Mouse (Mus musculus) heart, embryonic 13.5 days (tissue): Measurements from ENCODE around the gene Sptan1. TPM values are rescaled to one million over a fixed set of nuclear protein-coding genes. Genes with fewer than 3 reads are reported as not detected.
"Not testable (repeated sequence)": the region's sequence is repeated elsewhere in the genome, so short reads cannot be mapped to it uniquely, and the experiment has no call there.

Source experiments
- ATAC-seq: fragments of 200-750 bp; cut with Nextera tagmentation; 2 replicates; pipeline ENCODE4 v1.8.0; 2017; ENCODE audit warnings: moderate TSS enrichment; ENCODE audit not compliant: insufficient number of reproducible peaks, low FRiP score, low TSS enrichment; ENCODE audit errors: extremely low read depth
- H3K27ac ChIP-seq: fragments of 300-500 bp; sonication (generic); replicated peaks from 2 replicates; pipeline ENCODE4 v1.5.1; 2015; ENCODE audit warnings: moderate library complexity, mild to moderate bottlenecking, inconsistent platforms
- H3K27me3 ChIP-seq: fragments of 300-500 bp; sonication (generic); replicated peaks from 2 replicates; pipeline ENCODE4 v1.6.1; 2015; ENCODE audit warnings: mild to moderate bottlenecking, inconsistent platforms
- H3K36me3 ChIP-seq: fragments of 300-500 bp; sonication (generic); 2 replicates; pipeline ENCODE4 v1.6.1; 2015; ENCODE audit warnings: mild to moderate bottlenecking, inconsistent platforms
- H3K4me1 ChIP-seq: fragments of 300-500 bp; sonication (generic); 2 replicates; pipeline ENCODE4 v1.6.1; 2015; ENCODE audit warnings: inconsistent platforms
- H3K4me2 ChIP-seq: fragments of 300-500 bp; sonication (generic); 2 replicates; pipeline ENCODE4 v1.6.1; 2015; ENCODE audit warnings: inconsistent platforms, mild to moderate bottlenecking, moderate library complexity
- H3K4me3 ChIP-seq: fragments of 300-500 bp; sonication (generic); 2 replicates; pipeline ENCODE4 v1.5.1; 2015; ENCODE audit warnings: moderate library complexity, mild to moderate bottlenecking, inconsistent platforms
- H3K9ac ChIP-seq: fragments of 300-500 bp; sonication (generic); 2 replicates; pipeline ENCODE4 v1.6.1; 2015; ENCODE audit warnings: inconsistent platforms, mild to moderate bottlenecking, moderate library complexity
- H3K9me3 ChIP-seq: fragments of 300-500 bp; sonication (generic); 2 replicates; pipeline ENCODE4 v1.6.1; 2016; ENCODE audit warnings: inconsistent platforms
- WGBS: fragments of 180-500 bp; shearing (Covaris S2); methylation state at CpG from one replicate; pipeline ENCODE4 v1.1.7; 2015; ENCODE audit warnings: mixed read lengths; 5-methylcytosine and 5-hydroxymethylcytosine counted together
- polyA plus RNA-seq: library from polyadenylated mRNA; unstranded; fragments of >200 nt; fragmentation: Nextera tagmentation; extraction: Ambion mirVana; gene quantifications from 2 replicates; pipeline ENCODE4 v1.2.1, GENCODE M21; 2015

Sptan1 gene
- polyA plus RNA-seq, 1 experiment from 2014 or later: 89.5 TPM

DNA sequence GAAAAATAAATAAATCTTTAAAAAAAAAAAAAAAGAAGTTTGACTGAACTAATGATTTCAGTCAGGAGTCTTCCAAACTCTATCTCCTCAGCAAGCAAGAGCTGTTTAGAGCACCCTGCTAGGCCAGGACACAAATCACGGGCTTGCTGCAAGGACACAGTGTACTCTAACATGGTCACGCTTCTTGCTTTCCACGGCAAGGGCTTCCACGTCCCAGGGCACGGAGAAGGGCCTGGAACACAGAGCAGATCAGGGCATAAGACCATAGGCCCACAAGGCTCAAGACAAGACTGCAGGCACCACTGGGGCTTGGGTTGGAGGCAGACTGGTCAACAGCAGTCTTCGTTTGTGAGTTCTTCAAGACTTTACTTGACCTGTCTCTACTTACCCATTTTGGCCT lies 81.8 kb downstream of the Sptan1 start:
- 91% methylated on average over 6 of the region's 6 CpGs for WGBS
- no peak for ATAC-seq
- H3K4me3 ChIP-seq: no peak overlapping the region
- H3K9ac ChIP-seq: no peak overlapping the region
- no peak overlapping the region for H3K27ac ChIP-seq
- peaks cover 10% of the 10 kb centered on the region; the same call in 1 of the 2 replicates for H3K36me3 ChIP-seq
- H3K9me3 ChIP-seq: no peaks in the 10 kb centered on the region
- no peak overlapping the region for H3K4me2 ChIP-seq
- H3K4me1 ChIP-seq: peaks cover 13% of the 10 kb centered on the region
- no peaks in the 10 kb centered on the region; the same call in 1 of the 2 replicates for H3K27me3 ChIP-seq

DNA sequence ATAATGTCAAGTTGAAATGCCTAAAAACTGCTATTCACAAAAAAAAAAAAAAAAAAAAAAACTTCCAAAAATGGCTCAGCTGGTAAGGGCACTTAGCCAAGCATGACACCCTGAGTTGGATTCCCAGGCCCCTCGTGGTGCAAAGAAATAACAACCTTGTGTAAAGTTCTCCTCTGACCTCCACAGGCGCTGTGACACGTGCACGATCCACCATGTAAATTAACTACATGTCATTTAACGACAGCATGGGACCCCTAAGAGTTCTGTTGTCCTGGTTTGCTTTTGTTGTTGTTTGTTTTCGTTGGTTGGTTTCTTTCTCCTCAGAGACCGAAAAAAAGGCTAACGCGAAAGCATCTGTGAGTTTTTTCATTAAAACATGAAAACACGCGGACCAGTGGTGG lies 82.7 kb downstream of the Sptan1 start:
- H3K27ac ChIP-seq: peak overlapping the region; percentile 94
- H3K9ac ChIP-seq: peak overlapping the region; percentile 88
- 57% methylated on average over 11 of the region's 11 CpGs for WGBS
- H3K36me3 ChIP-seq: peaks cover 10% of the 10 kb centered on the region; the same call in 1 of the 2 replicates
- H3K4me3 ChIP-seq: peak overlapping the region; percentile 76
- H3K27me3 ChIP-seq: no peaks in the 10 kb centered on the region; the same call in 1 of the 2 replicates
- no peaks in the 10 kb centered on the region for H3K9me3 ChIP-seq
- ATAC-seq: no peak
- H3K4me2 ChIP-seq: peak overlapping the region; percentile 79
- peaks cover 7% of the 10 kb centered on the region for H3K4me1 ChIP-seq

DNA sequence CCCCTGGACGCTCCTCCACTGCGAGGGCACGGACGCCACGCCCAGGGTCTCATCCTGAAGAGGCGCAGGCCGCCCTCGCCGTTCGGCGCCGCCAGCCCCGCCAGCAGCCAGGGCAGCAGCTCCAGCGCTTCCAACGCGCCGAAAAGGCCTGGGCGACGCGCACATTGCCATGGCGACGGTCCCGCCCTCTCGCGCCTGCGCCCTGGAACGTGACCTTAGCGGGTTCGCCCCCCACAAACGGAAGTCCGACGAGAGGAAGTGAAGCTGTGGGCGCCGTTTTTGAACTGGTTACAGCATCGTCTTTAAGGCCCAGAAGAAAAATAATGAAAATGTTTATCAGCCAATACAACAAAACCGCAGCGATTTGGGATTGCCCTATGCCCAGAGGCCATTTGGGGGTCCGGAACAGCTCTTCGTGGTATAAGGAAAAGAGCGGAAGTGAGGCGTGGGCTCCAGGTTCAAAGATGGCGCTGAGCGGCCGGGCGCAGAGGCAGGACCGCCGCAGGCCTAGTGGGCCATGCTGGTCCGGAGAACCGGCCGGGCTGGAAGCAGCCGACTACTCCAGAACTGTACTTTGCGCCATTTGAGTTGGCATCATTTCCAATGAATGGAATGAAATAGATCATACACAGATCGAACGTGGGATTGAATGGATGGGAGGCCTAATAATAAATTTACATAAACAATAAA lies 83.5 kb downstream of the Sptan1 start, which contains the start of gene Wdr34:
TSS of gene Wdr34 (minus strand) at position 183 of the 690 bp plus-strand sequence.
- ATAC-seq: peak; percentile 93
- 1% methylated on average over 54 of the region's 54 CpGs for WGBS
- Histone ChIP-seq H3K4me2 (peak within 1 kb of the TSS; percentile 79), H3K4me1 (peaks cover 7% of the 10 kb centered on the region), H3K4me3 (peak within 1 kb of the TSS; percentile 76), H3K27ac (peak within 1 kb of the TSS; percentile 94), H3K9me3 (no peaks in the 10 kb centered on the region), H3K36me3 (peaks cover 10% of the 10 kb centered on the region; the same call in 1 of the 2 replicates), H3K27me3 (peaks cover 5% of the 10 kb centered on the region; the same call in 1 of the 2 replicates), H3K9ac (peak within 1 kb of the TSS; percentile 88)

DNA sequence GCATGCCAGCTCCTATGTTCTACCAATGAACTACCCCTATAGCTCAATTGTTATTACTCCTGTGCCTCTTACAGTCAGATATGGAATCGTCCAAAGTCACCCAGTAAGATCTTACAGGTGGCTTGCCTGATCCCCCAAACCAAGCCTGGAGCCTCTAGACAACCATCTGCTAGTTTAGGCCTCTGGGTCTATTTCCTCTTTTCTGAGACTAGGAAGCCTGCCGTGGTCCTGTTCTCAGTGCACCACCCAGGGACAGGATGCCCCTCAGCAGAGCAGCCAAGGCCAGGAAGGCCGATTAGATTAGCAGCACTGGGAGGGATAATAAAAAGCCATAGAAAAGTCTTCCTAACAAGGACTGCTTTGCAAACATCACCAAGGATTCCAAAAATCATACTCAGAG lies 84.5 kb downstream of the Sptan1 start:
- H3K27ac ChIP-seq: peak overlapping the region; percentile 94; the same call in 1 of the 2 replicates
- WGBS: 76% methylated on average over 3 of the region's 3 CpGs
- H3K4me1 ChIP-seq: peaks cover 7% of the 10 kb centered on the region
- no peak for ATAC-seq
- no peaks in the 10 kb centered on the region for H3K9me3 ChIP-seq
- H3K27me3 ChIP-seq: peaks cover 7% of the 10 kb centered on the region; the same call in 1 of the 2 replicates
- no peak overlapping the region for H3K4me2 ChIP-seq
- H3K36me3 ChIP-seq: peaks cover 10% of the 10 kb centered on the region; the same call in 1 of the 2 replicates
- no peak overlapping the region for H3K4me3 ChIP-seq
- H3K9ac ChIP-seq: no peak overlapping the region

DNA sequence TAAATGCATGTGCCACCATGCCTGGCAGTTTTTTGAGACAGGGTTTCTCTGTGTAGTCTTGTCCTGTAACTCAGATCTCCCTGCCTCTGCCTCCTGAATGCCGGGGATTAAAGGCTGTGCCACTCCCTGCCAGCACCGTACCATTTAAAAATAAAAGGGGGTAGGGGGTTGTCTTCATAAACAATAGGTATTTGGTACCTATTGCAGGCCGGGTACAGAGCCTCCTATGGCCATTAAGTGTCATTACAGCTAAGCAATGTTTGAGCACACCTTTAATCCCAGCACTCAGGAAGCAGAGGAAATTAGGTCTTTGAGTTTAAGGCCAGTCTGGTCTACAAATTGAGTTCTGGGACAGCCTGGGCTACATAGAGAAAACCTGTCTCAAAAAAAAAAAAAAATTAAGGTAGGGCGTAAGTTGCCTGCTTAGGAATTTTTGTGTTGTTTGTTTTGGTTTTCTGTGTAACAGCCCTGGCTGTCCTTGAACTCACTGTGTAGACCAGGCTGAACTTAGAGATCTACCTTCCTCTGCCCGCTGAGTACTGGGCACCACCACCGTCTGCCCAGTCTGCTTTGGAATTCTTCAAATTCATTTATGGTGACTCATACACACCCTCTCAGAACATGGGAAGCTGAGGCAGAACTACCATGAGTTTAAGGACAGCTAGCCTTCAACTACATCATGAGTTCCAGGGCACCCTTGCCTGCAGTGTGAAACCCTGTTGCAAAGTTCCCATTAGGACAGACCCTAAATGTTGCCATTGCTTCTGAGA lies 86.8 kb downstream of the Sptan1 start:
- Histone ChIP-seq H3K27ac (no peak overlapping the region), H3K4me1 (peaks cover 10% of the 10 kb centered on the region), H3K9ac (no peak overlapping the region), H3K9me3 (no peaks in the 10 kb centered on the region), H3K27me3 (peaks cover 7% of the 10 kb centered on the region; the same call in 1 of the 2 replicates), H3K36me3 (no peaks in the 10 kb centered on the region), H3K4me3 (no peak overlapping the region), H3K4me2 (no peak overlapping the region)
- ATAC-seq: no peak
- 37% methylated on average over 6 of the region's 6 CpGs for WGBS

DNA sequence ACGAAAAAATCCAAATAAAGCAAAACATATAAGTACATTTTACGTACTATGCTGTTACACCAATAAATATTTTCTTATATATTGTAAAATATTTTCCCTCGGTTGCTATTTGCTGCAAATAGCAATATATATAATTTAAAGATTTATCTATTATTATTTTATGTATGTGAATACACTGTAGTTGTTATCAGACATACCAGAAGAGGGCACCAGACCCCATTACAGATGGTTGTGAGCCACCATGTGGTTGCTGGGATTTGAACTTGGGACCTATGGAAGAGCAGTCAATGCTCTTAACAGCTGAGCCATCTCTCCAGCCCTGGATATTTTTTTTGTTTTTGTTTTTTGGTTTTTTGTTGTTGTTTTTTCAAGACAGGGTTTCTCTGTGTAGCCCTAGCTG lies 90.0 kb downstream of the Sptan1 start:
- not testable (repeated sequence) for ATAC-seq, H3K4me3 ChIP-seq, H3K4me1 ChIP-seq, H3K27ac ChIP-seq, H3K9me3 ChIP-seq, H3K9ac ChIP-seq, H3K36me3 ChIP-seq, H3K27me3 ChIP-seq, H3K4me2 ChIP-seq
- WGBS: 90% methylated on average over 3 of the region's 3 CpGs

DNA sequence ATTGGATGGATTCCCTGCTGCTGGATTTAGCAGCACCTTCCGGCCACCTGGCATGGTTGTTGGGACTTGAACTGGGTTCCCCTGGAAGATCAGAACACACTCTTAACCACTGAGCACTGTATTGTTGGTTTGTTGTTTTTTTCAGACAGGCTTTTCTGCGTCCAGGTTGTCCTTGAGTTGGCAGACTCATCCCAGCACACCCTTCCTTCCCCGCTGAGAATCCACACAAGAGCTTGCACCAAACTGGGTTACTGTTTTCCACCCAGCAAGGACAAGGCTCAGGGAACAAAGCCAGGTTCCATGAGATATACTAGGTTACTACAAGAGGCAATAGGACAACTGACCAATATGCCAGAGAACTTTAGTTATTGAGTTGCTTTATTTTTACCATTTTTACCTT lies 91.4 kb downstream of the Sptan1 start:
- H3K9me3 ChIP-seq: no peaks in the 10 kb centered on the region
- 81% methylated on average over 3 of the region's 3 CpGs for WGBS
- no peak overlapping the region for H3K27ac ChIP-seq
- 0 out of 2 replicates have a peak, but pooled peaks cover 7% of the 10 kb centered on the region for H3K27me3 ChIP-seq
- H3K9ac ChIP-seq: no peak overlapping the region
- no peak overlapping the region for H3K4me2 ChIP-seq
- no peak overlapping the region for H3K4me3 ChIP-seq
- peaks cover 12% of the 10 kb centered on the region for H3K4me1 ChIP-seq
- ATAC-seq: no peak
- H3K36me3 ChIP-seq: no peaks in the 10 kb centered on the region

DNA sequence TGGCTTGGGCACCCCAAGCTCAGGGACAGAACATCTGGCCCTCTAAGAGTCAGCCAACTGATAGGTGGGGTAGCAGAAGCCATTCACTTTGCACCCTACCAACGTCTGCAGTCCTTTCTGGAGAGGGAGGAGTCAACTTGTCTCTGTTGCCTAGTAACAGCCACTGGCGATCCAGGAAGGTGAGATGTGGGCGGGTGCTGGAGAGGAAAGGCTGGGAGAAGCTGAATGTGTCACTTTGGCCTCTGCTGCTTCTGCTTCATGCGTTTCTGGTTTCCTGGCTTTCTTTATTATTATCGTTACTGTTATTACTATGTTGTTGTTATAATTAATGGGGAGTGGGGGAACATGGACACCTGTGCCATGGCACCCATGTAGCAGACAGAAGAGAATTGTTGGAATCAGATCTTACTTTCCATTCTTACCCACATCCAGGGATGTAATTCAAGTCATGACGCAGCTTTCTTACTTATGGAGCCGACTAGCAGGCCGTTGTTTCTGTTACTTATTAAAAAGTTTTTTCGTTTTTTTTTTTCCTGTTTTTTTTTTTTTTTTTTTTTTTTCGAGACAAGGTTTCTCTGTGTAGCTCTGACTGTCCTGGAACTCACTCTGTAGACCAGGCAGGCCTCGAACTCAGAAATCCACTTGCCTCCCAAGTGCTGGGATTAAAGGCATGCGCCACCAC lies 92.0 kb downstream of the Sptan1 start, which contains the start of gene Set:
TSS of gene Set (plus strand) at position 156 of the 682 bp plus-strand sequence.
- H3K36me3 ChIP-seq: no peaks in the 10 kb centered on the region
- ATAC-seq: no peak
- H3K9me3 ChIP-seq: no peaks in the 10 kb centered on the region
- 0 out of 2 replicates have a peak, but pooled peaks cover 7% of the 10 kb centered on the region for H3K27me3 ChIP-seq
- no peak within 1 kb of the TSS for H3K4me2 ChIP-seq
- no peak within 1 kb of the TSS for H3K27ac ChIP-seq
- H3K4me3 ChIP-seq: no peak within 1 kb of the TSS
- peaks cover 12% of the 10 kb centered on the region for H3K4me1 ChIP-seq
- WGBS: 46% methylated on average over 11 of the region's 12 CpGs
- H3K9ac ChIP-seq: no peak within 1 kb of the TSS

DNA sequence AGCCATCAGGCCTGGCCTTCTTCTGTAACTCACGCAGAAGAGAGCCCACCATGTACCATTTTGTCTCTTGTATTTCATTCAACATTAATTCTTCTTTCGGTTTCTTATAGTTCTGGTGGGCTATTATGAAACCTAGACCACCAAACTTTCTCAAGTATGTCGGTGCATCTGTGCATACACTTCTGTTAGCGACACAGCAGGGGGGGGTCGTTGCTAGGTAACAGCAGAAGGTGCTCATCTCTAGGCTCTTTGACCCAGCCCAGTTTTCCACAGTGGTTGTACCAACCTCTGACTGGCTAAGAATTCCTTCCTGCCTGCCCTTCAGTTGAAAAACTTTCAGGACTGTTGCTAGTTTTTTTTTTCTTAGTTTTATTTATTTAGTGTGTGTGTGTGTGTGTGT lies 93.1 kb downstream of the Sptan1 start:
- WGBS: 56% methylated on average over 5 of the region's 5 CpGs
- H3K36me3 ChIP-seq: no peaks in the 10 kb centered on the region

DNA sequence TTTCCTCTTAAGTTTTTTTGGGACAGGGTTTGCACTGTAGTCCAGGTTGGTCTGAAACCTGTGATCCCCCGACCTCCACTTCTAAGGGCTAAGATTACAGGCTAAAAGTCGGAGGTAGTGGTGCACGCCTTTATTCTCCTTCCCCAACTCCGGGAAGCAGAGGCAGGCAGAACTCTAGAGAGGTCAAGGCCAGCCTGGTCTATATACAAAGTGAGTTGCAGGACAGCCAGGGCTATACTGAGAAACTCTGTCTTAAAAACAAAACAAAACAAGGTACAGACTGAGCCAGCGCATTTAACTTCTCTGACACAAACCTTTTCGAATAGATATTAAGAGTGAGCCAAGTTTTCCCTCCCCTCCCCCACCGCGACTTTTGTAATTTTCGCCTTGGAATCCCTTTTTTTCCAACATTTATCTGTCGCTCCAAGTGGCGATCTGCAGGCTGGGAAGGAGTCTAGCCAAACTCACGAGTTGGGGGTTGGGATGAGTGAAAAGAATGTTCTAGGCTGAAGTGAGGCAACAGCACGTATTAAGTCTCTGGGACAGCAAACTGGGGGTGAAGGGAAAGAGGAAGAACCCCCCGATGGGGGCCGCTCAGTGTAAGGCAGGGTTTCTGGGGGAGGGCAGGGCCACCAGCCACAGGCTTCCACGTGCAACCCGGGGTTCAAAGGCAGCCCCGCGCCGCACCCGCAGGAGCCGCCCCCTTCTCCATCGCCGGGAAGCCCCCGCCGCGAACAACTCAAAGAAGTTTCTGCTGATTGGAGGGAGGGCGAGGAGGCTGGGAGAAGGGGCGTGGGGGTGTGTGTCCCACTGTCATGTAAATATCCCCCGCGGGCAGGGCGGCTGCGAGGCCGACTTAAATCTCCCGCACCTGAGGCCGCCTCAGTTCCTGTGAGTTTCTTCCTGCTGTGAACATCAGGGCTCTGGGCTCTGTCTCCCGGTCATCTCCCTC lies 96.1 kb downstream of the Sptan1 start:
- ATAC-seq: no peak
- H3K4me3 ChIP-seq: peak overlapping the region; percentile 69
- no peaks in the 10 kb centered on the region for H3K9me3 ChIP-seq
- H3K4me2 ChIP-seq: peak overlapping the region; percentile 80
- WGBS: 7% methylated on average over 37 of the region's 37 CpGs
- H3K9ac ChIP-seq: peak overlapping the region; percentile 90
- H3K4me1 ChIP-seq: peaks cover 41% of the 10 kb centered on the region
- H3K27ac ChIP-seq: peak overlapping the region; percentile 94
- no peaks in the 10 kb centered on the region for H3K36me3 ChIP-seq
- H3K27me3 ChIP-seq: no peaks in the 10 kb centered on the region

More for the DNA sequence above, 93.1 kb downstream of the Sptan1 start:
- Histone ChIP-seq H3K9ac (no peak overlapping the region), H3K27ac (no peak overlapping the region), H3K9me3 (no peaks in the 10 kb centered on the region), H3K4me3 (no peak overlapping the region), H3K27me3 (0 out of 2 replicates have a peak, but pooled peaks cover 5% of the 10 kb centered on the region), H3K4me2 (no peak overlapping the region), H3K4me1 (peaks cover 18% of the 10 kb centered on the region)
- ATAC-seq: no peak
